Mouse (Mus musculus) macrophage (primary cell): ENCODE measurements around the gene Tmem108. TPM values are rescaled to one million over a fixed set of nuclear protein-coding genes. Genes with fewer than 3 reads are reported as not detected.

ENCODE experiments used
- polyA plus RNA-seq: library from polyadenylated mRNA; stranded (reverse); fragments of 250-400 nt; gene quantifications from 3 replicates; pipeline ENCODE4 v1.2.4, GENCODE M21; 2018; ENCODE audit warnings: inconsistent platforms

Gene Tmem108
- polyA plus RNA-seq, 1 experiment from 2014 or later, result not detected

Other genes starting within 250 kb of the Tmem108 start
- gene Nphp3, start 240.7 kb upstream of the Tmem108 start, polyA plus RNA-seq, result 1.00 to 2.6 TPM (median 1.8 TPM) in 3 replicates